Mouse (Mus musculus) heart, postnatal 25 days (tissue): ENCODE data around the gene Smarcd1. TPM values are rescaled to one million over a fixed set of nuclear protein-coding genes. Genes with fewer than 3 reads are reported as not detected.

Experiments
- DNase-seq: peaks from one replicate; pipeline ENCODE4 v3.0.0; 2022; ENCODE audit warnings: low spot score
- intact Hi-C: fragments of 180-260 bp; cut with DNase I; formaldehyde crosslinking; loops from one replicate; pipeline ENCODE4 v1.15.1; 2025
- total RNA-seq, 2 experiments: library from RNA; stranded (reverse); gene quantifications; 2 replicates each; pipeline ENCODE4 v1.2.3; 2021

The Smarcd1 gene
- total RNA-seq = 10 to 100 TPM; 23.5 to 25.3 TPM

- DNase-seq = peak; percentile 85
- intact Hi-C loops = loop anchor here (2.0 kb wide), 1 partner anchor 71 kb away; the partner anchor contains the start of gene Cers5
Measured at GRCm38 (mm10) chr15:99701999-99702900, at the start of gene Smarcd1. Gene Smarcd1 (plus strand): TSS chr15:99702129.

- no peak for DNase-seq
Measured at GRCm38 (mm10) chr15:99653291-99653690, 48.6 kb upstream of the Smarcd1 start.

GRCm38 (mm10) chr15:99653876-99654275 lies 48.1 kb upstream of the Smarcd1 start:
- no peak for DNase-seq
- intact Hi-C loops = no loop called here

More at GRCm38 (mm10) chr15:99653291-99653690, 48.6 kb upstream of the Smarcd1 start:
- intact Hi-C loops = no loop called here

- no peak for DNase-seq
- intact Hi-C loops = no loop called here
Measured at GRCm38 (mm10) chr15:99655956-99656355, 46.0 kb upstream of the Smarcd1 start.

GRCm38 (mm10) chr15:99658437-99658836 lies 43.5 kb upstream of the Smarcd1 start:
- no peak for DNase-seq
- intact Hi-C loops = no loop called here

- intact Hi-C loops = no loop called here
- no peak for DNase-seq
Measured at GRCm38 (mm10) chr15:99661121-99661830, 40.7 kb upstream of the Smarcd1 start.

- intact Hi-C loops = no loop called here
- no peak for DNase-seq
Measured at GRCm38 (mm10) chr15:99662371-99662770, 39.6 kb upstream of the Smarcd1 start.

GRCm38 (mm10) chr15:99663964-99664599 lies 37.8 kb upstream of the Smarcd1 start:
- no peak for DNase-seq
- intact Hi-C loops = no loop called here

GRCm38 (mm10) chr15:99664600-99665451 lies 37.1 kb upstream of the Smarcd1 start:
- peak; percentile 46 for DNase-seq
- intact Hi-C loops = loop anchor here (5.0 kb wide), 1 partner anchor 168 kb away; no protein-coding TSS in a partner anchor

- no peak for DNase-seq
- intact Hi-C loops = loop anchor here (5.0 kb wide), 1 partner anchor 170 kb away; no protein-coding TSS in a partner anchor
Measured at GRCm38 (mm10) chr15:99667544-99667943, 34.4 kb upstream of the Smarcd1 start.

- DNase-seq = peak; percentile 44
- intact Hi-C loops = loop anchor here (1.0 to 5.0 kb wide), 2 partner anchors 73 to 172 kb away; no protein-coding TSS in a partner anchor
Measured at GRCm38 (mm10) chr15:99668881-99669280, 33.0 kb upstream of the Smarcd1 start.

- no peak for DNase-seq
- intact Hi-C loops = loop anchor here (1.0 to 5.0 kb wide), 2 partner anchors 73 to 172 kb away; no protein-coding TSS in a partner anchor
Measured at GRCm38 (mm10) chr15:99669392-99669791, 32.5 kb upstream of the Smarcd1 start.

GRCm38 (mm10) chr15:99670154-99670821 lies 31.6 kb upstream of the Smarcd1 start, which contains the start of gene Asic1:
Gene Asic1 (plus strand): TSS chr15:99670368.
- intact Hi-C loops = loop anchor here (10.0 kb wide), 1 partner anchor 665 kb away; no protein-coding TSS in a partner anchor

GRCm38 (mm10) chr15:99670964-99671670 lies 30.8 kb upstream of the Smarcd1 start:
- intact Hi-C loops = loop anchor here (10.0 kb wide), 1 partner anchor 666 kb away; no protein-coding TSS in a partner anchor

More at GRCm38 (mm10) chr15:99670154-99670821, 31.6 kb upstream of the Smarcd1 start, which contains the start of gene Asic1:
- DNase-seq = peak; percentile 47

GRCm38 (mm10) chr15:99671783-99672182 lies 30.1 kb upstream of the Smarcd1 start:
- intact Hi-C loops = loop anchor here (10.0 kb wide), 1 partner anchor 667 kb away; no protein-coding TSS in a partner anchor
- no peak for DNase-seq

More at GRCm38 (mm10) chr15:99670964-99671670, 30.8 kb upstream of the Smarcd1 start:
- no peak for DNase-seq

GRCm38 (mm10) chr15:99674866-99675265 lies 27.1 kb upstream of the Smarcd1 start:
- DNase-seq = no peak
- intact Hi-C loops = loop anchor here (10.0 kb wide), 1 partner anchor 670 kb away; no protein-coding TSS in a partner anchor

GRCm38 (mm10) chr15:99677089-99677488 lies 24.8 kb upstream of the Smarcd1 start:
- intact Hi-C loops = loop anchor here (10.0 kb wide), 1 partner anchor 672 kb away; no protein-coding TSS in a partner anchor

More at GRCm38 (mm10) chr15:99677089-99677488, 24.8 kb upstream of the Smarcd1 start:
- no peak for DNase-seq
